Mouse (Mus musculus) C2C12 (cell line): ENCODE data around the gene Sin3a. TPM values are rescaled to one million over a fixed set of nuclear protein-coding genes. Genes with fewer than 3 reads are reported as not detected.

Source experiments
- H3K27me3 ChIP-seq: one replicate; pipeline ENCODE4 v1.6.1; 2011; ENCODE audit not compliant: control insufficient read depth, insufficient read depth, insufficient read length
- H3K36me3 ChIP-seq: one replicate; pipeline ENCODE4 v1.6.1; 2011; ENCODE audit not compliant: control insufficient read depth, insufficient read depth
- H3K4me3 ChIP-seq: one replicate; pipeline ENCODE4 v1.5.1; 2011; ENCODE audit warnings: mild to moderate bottlenecking, control low read depth; ENCODE audit not compliant: poor library complexity, insufficient read depth, severe bottlenecking
- H3K79me2 ChIP-seq: one replicate; pipeline ENCODE4 v1.6.1; 2011; ENCODE audit not compliant: control insufficient read depth, insufficient read depth
- H3K79me3 ChIP-seq: one replicate; pipeline ENCODE4 v1.6.1; 2011; ENCODE audit warnings: low read depth, control low read depth
- H3ac ChIP-seq: one replicate; pipeline ENCODE3; 2011; ENCODE audit warnings: low read depth; ENCODE audit not compliant: control insufficient read depth, insufficient read length
- CEBPB ChIP-seq: IDR thresholded peaks from one replicate; pipeline ENCODE4 v1.6.1; 2011; ENCODE audit warnings: low read depth, mild to moderate bottlenecking, control low read depth, moderate library complexity
- CTCF ChIP-seq: IDR thresholded peaks from one replicate; pipeline ENCODE4 v1.5.1; 2011; ENCODE audit not compliant: control insufficient read depth, insufficient read depth, insufficient read length
- FOSL1 ChIP-seq: IDR thresholded peaks from one replicate; pipeline ENCODE4 v1.8.0; 2011; ENCODE audit warnings: mild to moderate bottlenecking, low read length; ENCODE audit not compliant: poor library complexity, insufficient read depth, severe bottlenecking
- MAX ChIP-seq: IDR thresholded peaks from one replicate; pipeline ENCODE4 v1.6.1; 2011; ENCODE audit warnings: mild to moderate bottlenecking, control low read depth
- MYOD1 ChIP-seq: IDR thresholded peaks from one replicate; pipeline ENCODE4 v1.6.1; 2011; ENCODE audit warnings: low read depth; ENCODE audit not compliant: control insufficient read depth, insufficient read length
- MYOG ChIP-seq: IDR thresholded peaks from one replicate; pipeline ENCODE4 v1.6.1; 2011; ENCODE audit not compliant: control insufficient read depth, insufficient read length; ENCODE audit errors: extremely low read depth
- USF1 ChIP-seq: IDR thresholded peaks from one replicate; pipeline ENCODE4 v1.6.1; 2011; ENCODE audit warnings: low read depth, mild to moderate bottlenecking, control low read depth, moderate library complexity
- polyA plus RNA-seq: library from polyadenylated mRNA; unstranded; fragments of >200 nt; fragmentation: generic; extraction: Trizol; gene quantifications from one replicate; pipeline ENCODE4 v1.2.1, GENCODE M21; 2012; ENCODE audit warnings: missing spikeins

Sin3a gene
- polyA plus RNA-seq, 1 experiment = 16.6 TPM

DNA sequence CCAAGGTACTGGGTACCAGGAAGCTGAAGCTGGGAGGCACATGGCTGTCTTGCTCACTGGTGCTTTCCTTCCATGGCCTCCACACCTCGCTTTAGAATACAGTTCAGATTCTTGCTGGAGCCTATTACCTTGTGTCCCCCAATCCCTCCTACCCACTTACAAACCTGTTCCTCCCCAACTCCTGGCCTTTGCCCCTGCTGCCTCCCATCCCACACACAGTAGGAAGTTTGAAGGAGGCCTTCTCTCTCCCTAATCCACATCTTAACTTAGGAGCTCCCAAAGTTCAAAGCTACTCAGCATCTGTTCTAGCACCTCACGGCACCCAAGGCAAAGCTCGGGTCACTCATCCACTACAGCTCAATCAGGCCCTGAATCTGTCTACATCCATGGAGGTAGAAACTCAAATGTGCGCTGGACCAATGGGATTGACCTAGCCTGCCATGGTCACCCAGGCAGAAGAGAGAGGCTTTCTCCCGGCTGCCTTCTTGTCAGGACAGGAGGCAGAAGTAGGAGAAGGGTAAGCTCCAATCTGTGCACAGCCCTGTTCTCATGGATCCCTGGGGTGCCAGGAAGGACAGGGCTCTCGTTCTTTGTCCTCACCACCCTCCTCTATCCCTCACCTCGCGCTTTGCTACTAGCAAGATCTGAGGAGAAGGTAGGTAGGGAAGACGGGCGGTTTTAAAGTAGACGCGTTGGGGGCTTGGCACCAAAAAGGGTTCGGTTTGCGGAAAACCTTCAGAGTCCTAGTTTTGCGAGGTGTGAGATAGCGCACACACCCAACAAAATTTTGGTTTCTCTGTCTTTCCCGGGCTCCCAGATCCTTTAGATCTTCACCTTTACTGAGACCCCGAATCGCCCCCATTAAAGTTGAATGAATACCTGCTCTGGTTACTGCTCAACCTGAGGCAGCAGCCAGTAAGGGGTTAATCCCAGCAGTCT is 75.6 kb downstream of the Sin3a start:
- H3ac ChIP-seq = peak overlapping the region; percentile 39
- no peak overlapping the region for H3K4me3 ChIP-seq
- H3K27me3 ChIP-seq = no peaks in the 10 kb centered on the region
- H3K79me2 ChIP-seq = no peaks in the 10 kb centered on the region
- H3K36me3 ChIP-seq = no peaks in the 10 kb centered on the region
- TF ChIP-seq MYOD1 (no peak), CEBPB (no peak), MAX (no peak)
- H3K79me3 ChIP-seq = no peaks in the 10 kb centered on the region

GRCm38 (mm10) chr9:57148144-57148878 is 76.5 kb downstream of the Sin3a start, which contains the start of gene Neil1:
TSS of gene Neil1 (minus strand) at chr9:57148305.
- H3K79me2 ChIP-seq = no peaks in the 10 kb centered on the region
- no peaks in the 10 kb centered on the region for H3K79me3 ChIP-seq
- no peaks in the 10 kb centered on the region for H3K27me3 ChIP-seq
- H3K36me3 ChIP-seq = no peaks in the 10 kb centered on the region
- TF ChIP-seq MAX = no peak
- TF ChIP-seq CEBPB = peak; percentile 1
- peak; percentile 85 for TF ChIP-seq MYOD1
- TF ChIP-seq USF1 = no peak
- no peak within 1 kb of the TSS for H3K4me3 ChIP-seq
- peak within 1 kb of the TSS; percentile 39 for H3ac ChIP-seq

DNA sequence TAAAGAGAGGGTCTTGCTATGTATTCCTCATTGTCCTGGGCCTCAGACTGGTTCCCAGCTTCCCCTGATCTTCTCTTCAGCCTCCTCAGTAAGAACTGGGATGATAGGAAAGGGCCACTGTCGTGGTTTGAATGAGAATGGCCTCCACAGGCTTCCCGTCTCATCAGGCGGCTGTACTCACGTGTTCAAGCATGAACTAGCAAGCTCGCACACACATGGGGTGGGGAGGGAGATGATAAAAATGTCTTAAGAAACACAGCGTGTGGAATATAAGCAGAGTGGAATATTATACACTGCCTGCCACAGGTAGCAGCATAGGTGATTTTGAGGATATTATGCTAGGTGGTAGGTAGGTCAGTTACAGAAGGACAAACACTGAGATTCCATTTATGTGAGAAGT is 77.2 kb downstream of the Sin3a start:
- no peaks in the 10 kb centered on the region for H3K27me3 ChIP-seq
- H3ac ChIP-seq = no peak overlapping the region
- no peaks in the 10 kb centered on the region for H3K79me3 ChIP-seq
- no peaks in the 10 kb centered on the region for H3K36me3 ChIP-seq
- no peak overlapping the region for H3K4me3 ChIP-seq
- TF ChIP-seq MYOD1 (no peak), CTCF (no peak), FOSL1 (no peak), CEBPB (no peak), MAX (no peak), MYOG (no peak), USF1 (no peak)
- no peaks in the 10 kb centered on the region for H3K79me2 ChIP-seq

- no peaks in the 10 kb centered on the region for H3K79me2 ChIP-seq
- no peak overlapping the region for H3K4me3 ChIP-seq
- H3K79me3 ChIP-seq = no peaks in the 10 kb centered on the region
- H3K27me3 ChIP-seq = no peaks in the 10 kb centered on the region
- no peaks in the 10 kb centered on the region for H3K36me3 ChIP-seq
- no peak overlapping the region for H3ac ChIP-seq
- no peak for TF ChIP-seq MYOG
- TF ChIP-seq USF1 = no peak
- TF ChIP-seq MYOD1 = no peak
- no peak for TF ChIP-seq FOSL1
- no peak for TF ChIP-seq MAX
- TF ChIP-seq CEBPB = no peak
- no peak for TF ChIP-seq CTCF
Measured at GRCm38 (mm10) chr9:57150192-57150591, 78.4 kb downstream of the Sin3a start.

GRCm38 (mm10) chr9:57152331-57152730 is 80.5 kb downstream of the Sin3a start:
- H3K4me3 ChIP-seq = no peak overlapping the region
- H3K36me3 ChIP-seq = no peaks in the 10 kb centered on the region
- H3K79me3 ChIP-seq = no peaks in the 10 kb centered on the region
- TF ChIP-seq MYOD1 (no peak), FOSL1 (no peak), CEBPB (no peak), CTCF (no peak), MAX (no peak), MYOG (no peak), USF1 (no peak)
- no peaks in the 10 kb centered on the region for H3K79me2 ChIP-seq
- H3K27me3 ChIP-seq = no peaks in the 10 kb centered on the region
- no peak overlapping the region for H3ac ChIP-seq

DNA sequence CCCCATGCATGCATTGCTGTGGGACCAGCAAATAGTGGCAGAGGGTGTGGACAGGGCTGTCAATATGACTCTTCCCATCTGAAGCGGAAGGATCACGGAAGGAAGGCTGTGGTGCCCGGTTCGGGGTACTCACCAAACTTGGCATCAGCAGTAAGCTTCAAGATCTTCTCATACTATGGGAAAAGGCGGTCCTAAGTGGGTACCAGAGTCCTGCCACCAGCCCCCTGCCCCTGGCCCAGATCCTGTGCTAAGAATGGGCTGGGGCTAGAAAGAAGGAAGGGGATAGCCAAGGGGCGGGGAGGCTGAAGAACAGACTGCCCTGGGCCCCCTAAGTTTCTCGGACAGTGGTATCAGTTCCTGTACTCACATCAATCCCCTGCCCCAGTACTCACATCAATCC is 84.5 kb downstream of the Sin3a start:
- Histone ChIP-seq H3K27me3 (no peaks in the 10 kb centered on the region), H3K79me3 (no peaks in the 10 kb centered on the region), H3K36me3 (no peaks in the 10 kb centered on the region), H3K4me3 (no peak overlapping the region), H3ac (no peak overlapping the region), H3K79me2 (no peaks in the 10 kb centered on the region)
- TF ChIP-seq FOSL1 (no peak), MYOG (no peak), MAX (no peak), CEBPB (no peak), CTCF (no peak), MYOD1 (no peak), USF1 (no peak)
